Mouse (Mus musculus): ENCODE data around the gene Ccnt1. TPM values are rescaled to one million over a fixed set of nuclear protein-coding genes. Genes with fewer than 3 reads are reported as not detected.

The Ccnt1 gene
- 10 to 100 TPM; 21.7 to 30.4 TPM for total RNA-seq (2021)
- long read RNA-seq, experiment 1, transcript Ccnt1-201 (9 exons, 2,175 nt), result major isoform, 7 of 12 reads
- long read RNA-seq, experiment 1, partial matches to known transcripts, result 0 of 12 reads
- long read RNA-seq, experiment 1, other reads (novel, unspliced or antisense), result 2 of 12 reads
- long read RNA-seq, experiment 2, partial matches to known transcripts, result 0 of 6 reads
- long read RNA-seq, experiment 2, other reads (novel, unspliced or antisense), result 4 of 6 reads

DNA sequence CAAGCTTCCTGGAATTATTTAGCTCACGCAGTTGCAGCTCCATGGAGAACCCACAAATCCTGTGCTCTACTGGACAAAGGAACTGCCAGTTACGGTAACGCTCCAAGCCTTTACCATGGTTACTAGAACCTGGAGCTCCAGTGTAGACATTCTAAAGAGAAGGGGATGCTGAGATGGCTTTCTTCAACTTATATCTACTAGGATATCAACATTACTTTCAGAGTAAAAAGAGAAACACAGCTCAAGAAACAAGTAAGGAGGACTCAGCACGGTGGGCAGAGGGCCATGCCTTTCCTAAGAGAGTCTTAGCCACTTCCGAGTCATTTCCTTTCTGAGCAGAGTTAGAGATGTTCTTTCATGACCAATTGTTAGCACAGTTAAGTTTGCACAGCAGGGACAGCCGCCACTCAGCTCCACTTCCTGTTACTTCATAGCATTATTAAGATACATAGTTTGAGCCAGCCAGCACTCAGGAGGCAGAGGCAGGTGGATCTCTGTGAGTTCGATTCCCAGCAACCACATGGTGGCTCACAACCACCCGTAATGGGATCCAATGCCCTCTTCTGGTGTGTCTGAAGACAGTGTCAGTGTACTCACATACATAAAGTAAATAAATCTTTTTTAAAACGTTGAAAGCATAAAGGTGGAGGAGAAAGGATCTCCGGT is at the start of gene Ccnt1, which contains the start of gene 4930415O20Rik:
TSS of gene Ccnt1 (minus strand) at position 51 of the 666 bp plus-strand sequence.
TSS of gene 4930415O20Rik (plus strand) at position 132 of the 666 bp plus-strand sequence.
- no peak for DNase-seq

DNA sequence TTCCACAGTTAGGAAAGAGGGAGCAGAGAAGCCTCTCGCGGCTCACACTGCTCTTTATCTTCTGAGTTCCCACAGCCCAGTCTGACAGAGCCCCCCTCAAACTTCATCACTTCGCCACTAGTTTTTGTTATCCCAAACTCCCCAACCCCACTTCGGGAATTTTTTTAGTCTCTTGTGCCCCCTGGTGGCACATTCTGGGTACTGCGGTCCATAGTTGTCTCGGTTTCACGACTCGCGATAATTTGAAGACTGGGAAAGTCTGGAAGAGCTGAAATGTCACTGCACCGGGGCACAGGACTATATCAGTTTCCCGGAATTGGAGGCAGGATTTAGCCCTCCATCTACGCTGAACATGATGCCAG is 46.4 kb upstream of the Ccnt1 start:
- DNase-seq, result peak; percentile 79

DNA sequence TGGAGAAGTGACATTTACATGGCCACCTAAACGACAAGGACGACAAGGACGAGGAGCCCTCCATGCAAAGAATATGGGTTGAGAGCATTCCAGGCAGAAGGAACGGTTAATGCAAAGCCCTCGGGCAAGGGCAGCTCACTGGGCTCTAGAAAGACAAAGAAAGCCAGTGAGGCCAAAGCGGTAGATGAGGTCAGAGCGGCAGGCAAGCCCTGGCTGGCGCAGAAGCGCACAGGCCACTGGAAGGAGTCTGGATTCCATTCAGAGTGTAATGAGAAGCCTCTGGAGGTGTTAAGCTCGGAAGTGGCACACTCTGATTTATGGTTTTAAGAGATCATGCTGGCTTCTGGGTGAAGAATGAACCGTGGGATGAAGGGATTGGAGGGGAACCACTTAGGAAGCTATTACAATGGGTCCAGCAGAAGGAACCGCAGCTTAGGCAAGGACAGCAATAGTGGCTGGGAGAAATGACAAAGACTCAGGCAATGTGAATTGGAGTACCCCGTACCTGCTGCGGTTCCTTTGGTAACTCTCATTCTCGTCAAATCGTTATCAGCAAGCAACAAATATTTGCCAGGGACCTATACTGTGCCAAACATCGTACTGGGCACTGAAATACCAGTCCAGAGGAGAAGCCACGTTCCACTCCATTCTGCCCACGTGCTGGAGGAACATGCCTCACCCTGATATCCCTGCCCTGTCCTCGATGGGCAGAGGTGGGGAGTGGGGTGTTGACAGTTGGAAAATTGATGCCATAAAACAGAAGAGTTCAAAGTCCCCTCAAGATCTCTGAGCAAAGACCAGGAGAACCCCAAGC is 45.8 kb upstream of the Ccnt1 start:
- DNase-seq, result no peak

DNA sequence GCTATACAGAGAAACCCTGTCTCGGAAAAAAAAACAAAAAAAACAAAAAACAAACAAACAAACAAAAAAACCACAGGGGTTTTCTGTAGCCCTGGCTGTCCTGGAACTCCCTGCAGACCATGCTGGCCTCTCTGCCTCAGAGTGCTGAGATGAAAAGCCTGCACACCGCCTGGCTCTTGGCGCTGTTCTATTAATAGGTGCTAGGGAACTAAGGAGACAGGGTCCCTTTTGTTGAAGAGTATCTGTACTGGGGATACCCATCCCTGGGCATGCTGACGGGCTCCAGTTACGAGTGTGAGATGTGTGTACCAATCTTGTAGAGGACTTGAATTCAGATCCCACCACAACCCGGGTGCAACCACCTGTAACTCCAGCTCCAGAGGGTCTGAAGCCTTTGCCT is 45.0 kb upstream of the Ccnt1 start:
- DNase-seq, result no peak

DNA sequence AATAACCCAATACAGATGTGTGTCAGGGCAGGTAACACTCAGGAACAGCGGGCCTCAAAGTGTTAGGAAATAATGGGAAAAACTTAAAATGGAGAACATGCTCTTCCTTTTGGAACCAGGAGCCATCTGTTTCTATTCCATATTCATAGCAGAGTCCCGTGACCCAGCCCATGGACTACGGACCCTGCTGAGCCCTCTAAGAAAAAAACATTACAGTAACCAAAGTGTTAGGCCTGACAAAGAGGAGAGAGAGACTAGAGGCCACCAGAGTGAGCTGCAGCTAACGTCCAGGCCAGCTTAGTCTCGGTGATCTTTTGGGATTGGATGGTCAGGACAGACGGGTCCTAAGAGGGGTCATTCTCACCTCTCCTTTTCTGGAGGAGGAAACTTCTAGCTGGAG is 44.2 kb upstream of the Ccnt1 start:
- DNase-seq, result no peak

DNA sequence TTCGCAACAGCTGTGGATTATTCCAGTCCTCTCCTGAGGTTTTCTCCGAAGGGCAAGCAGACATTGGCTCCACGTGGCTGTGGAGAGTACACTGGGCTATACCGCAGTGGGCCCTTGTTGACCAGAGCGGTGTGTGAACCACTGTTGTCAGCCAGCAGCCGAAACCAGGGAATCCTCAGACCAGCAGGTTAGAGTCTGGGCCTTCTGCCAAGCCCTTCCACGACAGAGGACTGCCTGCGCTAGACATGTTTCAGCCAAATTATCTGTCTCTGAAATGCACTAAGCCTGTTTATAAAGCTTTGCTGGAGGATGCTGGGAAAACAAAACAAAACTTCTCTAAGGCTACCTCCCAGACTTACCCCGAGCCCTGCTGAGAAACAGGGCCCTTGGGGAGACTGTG is 43.8 kb upstream of the Ccnt1 start:
- DNase-seq, result no peak

DNA sequence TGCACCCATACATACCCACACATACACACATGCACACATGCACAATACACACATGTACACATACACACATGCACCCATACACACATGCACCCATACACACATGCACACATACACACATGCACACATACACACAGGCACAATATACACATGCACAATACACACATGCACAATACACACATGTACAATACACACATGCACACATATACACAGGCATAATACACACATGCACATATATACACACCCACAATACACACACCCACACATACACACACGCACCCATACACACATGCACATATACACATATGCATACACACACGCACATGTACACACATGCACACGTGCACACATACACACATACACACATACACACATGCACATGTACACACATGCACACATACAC is 41.5 kb upstream of the Ccnt1 start:
- no peak for DNase-seq

DNA sequence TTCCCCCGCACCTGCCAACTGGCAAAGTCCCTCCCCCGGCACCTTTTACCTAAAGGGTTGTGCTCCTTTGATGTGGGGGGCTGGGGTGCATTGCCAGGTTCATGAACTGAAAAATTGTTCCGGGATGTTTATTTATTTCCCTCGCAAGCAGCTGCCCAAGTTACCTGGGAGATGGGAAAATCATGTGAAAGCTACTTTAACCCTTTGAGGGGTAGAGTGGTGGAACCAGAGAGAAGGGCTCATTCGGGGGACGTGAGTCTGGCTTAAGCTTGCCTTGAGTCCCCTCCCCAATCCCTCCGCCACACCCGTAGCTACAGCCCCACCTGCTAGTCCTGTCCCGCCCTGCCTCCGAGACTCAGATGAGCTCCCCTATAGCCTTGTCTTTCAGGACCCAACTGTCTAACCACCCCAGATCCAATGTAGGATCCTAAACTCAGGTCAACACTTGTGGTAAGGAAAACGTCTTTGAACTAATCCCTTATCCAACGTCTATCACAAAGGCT is 39.5 kb upstream of the Ccnt1 start:
- no peak for DNase-seq

DNA sequence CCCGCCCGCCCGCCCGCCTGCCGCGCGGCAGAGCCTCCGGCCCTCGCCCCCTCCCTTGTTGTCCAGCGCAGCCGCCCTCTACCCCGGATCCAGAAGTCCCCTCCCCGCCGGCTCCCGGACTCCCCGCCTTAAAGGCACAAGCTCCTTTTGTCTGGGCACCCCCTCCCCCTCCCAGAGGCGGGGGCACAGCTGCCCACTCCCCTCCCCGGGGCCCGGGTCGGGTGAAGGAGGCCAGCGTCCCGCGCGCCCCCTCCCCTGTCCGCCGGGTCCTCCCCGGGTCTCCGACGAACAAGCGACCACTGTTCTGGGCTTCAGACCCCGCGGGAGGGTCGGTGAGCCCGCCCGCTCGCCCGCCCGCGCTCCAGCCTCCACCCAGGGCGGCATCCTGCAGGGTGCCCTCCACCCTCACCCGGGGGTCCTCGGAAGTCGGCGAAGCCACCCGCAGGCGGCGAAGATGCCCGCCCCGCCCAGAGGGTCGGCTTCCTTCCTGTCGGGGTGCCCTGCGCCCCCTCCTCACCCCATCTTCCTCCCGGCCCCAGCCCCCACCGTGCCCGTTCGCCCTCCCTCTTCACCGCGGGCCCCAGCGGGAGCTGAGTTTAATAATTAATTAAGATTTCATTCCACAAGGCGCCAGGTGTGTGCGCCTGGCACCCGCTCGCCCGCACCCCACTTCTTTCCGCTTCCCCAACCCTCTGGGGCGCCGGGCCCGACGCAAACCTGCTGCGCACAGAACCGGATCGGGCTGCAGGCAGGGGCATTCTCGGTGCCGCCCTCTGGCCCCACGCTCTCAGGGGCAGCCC is 38.8 kb upstream of the Ccnt1 start, which contains the start of gene Adcy6:
TSS of gene Adcy6 (minus strand) at position 746 of the 800 bp plus-strand sequence.
- peak; percentile 76 for DNase-seq

DNA sequence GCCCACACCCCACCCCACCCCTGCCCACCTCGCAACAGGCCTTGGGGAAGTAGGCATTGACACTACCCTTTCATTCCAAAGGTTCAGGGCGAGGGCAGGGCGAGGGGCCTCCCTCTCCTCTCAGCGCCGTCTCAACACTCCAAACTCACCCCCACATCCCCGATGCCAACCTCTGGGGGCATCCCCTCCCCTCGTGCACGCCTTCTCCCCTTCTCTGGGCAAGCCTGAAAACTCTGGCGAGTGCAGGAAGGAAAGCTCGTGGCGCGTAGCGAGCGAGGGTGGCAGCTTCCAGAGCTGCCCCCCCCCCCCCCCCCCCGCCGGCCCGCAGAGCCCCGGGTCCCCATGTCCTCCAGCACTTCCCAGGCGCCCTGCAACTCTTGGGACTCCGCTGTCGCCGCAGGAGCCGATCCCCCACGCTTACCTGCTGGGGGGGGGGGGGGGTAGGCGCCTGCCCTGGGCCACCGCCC is 38.1 kb upstream of the Ccnt1 start:
- DNase-seq, result peak; percentile 45

DNA sequence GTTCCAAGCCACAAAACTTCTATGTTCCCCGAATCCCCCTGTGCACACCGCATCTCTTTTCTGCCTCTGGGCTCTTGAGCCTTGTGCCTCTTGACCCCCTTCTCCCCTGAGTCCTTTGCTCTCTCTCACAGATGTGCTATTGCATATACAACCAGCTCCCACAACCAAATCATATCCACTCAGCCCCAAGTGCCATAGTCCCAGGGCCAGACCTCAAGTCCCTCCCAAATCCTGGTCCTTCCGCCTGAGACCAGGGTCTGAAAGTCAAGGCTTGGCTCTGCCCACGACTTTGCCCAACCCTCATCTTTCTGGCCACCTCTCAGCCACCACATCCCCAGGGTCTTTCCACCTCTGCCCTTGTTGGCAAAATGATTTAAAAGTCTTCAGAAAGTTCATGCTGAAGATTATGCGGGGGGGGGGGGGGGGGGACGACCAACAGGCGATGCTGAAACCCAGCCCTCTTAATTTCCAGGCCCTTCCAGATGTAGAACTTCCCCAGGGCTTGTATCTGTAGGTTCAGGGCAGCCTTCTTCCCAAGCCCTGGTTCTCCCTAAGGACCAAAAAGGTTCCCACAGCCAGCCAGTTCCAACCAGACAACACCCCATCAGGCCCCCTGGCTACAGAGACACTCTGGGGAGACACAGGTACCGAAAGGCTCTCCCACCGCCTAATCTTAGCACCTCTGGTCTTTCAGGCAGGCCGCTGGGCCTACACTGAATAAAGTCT is 37.5 kb upstream of the Ccnt1 start:
- no peak for DNase-seq

DNA sequence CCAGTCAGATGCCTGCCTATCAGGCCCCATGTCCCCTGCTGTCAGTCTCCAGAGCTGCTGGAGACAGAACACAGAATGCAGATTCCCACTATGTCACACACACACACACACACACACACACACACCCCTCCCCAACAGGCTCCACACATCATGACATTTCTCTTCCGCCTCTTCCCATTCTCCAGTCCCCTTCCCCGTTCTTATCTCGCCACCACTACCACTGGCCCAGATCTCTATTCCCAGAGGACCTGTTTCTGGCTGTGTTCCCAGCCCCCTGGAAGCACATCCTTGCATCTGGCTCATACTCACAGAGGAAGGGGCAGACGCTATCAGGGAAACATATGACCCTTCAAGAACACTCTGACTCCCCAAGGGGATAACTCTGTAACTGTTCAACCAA is 36.8 kb upstream of the Ccnt1 start:
- DNase-seq, result peak; percentile 44

DNA sequence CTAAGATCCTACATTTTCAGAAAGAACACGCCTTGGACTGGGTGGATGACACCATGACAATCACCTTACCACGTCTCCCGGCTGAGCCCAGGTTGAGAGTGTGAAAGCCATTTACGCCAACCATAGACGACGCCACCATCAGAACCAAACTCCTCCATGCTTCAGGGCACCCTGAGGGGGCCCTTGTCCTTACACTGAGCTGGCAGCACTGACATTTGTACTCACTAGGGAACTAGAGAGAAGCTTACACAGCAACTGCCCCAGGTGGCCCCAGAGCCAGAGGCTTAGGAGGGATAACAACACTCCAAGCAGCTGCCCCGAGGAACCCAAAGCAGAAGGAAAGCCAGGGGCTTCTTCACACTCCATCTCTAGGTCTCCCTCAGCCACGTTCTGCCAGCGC is 36.0 kb upstream of the Ccnt1 start:
- DNase-seq, result no peak

DNA sequence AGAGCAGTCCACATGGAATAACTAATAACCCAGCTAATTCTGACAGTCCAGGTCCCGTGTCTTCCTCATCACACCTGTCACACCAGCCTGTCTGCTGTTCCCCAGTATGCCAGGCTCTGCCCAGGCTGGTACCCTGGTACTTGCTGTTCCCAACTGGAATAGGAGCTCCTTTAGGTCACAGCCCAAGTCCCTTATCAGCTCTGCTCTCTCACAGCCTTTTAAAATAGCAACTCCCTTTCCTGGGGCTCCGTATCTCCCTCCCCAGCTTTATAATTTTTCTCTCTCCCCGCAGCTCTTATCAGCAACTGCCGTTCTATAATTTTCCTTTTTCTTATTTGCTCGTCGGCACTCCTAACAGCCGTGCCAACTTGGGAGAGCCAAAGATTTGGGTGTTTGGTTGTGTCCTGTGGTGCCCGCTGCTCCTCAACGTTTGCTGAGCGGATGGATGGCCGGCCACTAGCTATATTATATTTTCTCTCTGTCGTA is 35.4 kb upstream of the Ccnt1 start:
- DNase-seq, result no peak

DNA sequence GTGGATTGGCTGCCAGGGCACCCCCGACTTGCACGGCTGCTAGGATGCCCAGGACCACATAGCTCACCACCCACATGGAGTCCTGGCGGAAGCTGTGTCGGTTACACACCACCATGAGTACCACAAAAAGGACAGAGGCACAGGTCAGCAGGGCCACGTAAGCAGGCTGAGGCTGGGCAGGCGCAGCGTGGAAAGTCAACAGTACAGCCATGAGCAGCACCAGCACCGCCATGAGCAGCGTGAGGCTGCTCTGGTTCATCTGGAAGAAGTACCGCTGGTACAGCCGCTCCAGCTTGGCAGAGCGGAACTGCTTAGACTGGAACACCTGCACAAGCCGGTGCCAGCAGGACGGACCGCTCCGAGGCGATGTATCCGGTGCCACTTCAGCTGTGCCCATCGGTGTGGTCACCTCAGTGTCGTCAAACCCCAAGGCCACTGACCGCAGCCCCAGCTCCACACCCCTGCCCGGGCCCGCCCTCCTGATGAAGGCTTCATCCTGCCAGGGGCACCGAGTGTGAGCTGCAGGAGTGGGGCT is 33.4 kb upstream of the Ccnt1 start:
- DNase-seq, result no peak

DNA sequence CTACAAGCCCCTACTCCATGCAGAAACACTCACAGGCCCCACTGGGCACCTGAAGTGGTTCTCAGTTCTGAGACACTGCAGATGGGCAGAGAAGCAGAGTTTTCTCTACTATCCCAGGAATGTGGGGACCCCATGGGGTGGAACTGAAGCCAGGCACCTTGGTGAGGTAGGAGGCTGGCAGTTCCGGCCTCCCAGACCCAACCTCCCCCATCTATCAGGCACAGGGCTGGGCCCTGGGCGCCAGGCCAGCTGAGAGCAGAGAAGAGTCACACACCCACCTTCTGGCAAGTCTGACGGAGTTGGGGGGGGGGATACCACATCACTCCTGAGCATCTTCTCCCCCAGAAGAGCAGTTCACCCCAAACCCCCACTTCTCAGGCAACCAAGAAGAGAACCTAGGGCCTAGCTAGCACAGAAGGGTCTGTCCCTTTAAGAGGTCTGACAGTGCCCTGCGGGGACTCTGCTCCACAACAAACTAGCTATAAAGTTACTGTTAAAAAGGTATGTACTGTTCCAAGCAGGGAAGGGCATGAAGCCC is 32.3 kb upstream of the Ccnt1 start:
- no peak for DNase-seq

DNA sequence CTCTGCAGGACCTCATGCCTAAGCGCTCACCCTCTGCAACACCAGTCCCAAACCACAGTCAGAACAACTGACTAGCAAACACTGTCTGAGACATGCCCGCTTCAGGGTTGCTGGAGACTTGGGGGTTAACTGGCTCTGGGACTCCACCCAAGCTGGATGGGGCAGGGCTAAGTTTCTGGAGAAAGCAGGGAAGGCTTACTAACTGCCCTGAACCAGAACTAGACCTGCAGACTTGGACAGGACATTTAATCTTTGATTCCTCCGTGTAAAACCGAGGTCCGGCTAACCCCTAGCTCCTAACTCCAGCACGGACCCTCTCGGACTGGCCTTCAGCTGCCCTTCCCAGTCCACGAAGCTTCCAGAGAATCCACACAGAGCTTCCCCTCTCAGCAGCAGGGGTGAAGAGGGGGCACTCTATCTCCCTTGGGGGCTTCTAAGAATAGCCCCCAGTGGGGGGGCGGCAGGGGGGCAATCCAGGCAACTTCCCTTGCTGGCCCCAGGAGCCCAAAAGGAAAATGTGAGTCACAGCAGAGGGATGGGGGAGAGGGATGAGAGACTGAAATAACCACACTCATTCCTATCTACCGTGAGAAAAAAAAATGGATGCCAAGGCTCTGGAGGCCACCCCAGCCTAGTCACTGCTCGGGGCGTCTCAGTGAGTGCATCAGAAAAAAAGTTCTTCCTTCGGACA is 31.6 kb upstream of the Ccnt1 start:
- peak; percentile 54 for DNase-seq

DNA sequence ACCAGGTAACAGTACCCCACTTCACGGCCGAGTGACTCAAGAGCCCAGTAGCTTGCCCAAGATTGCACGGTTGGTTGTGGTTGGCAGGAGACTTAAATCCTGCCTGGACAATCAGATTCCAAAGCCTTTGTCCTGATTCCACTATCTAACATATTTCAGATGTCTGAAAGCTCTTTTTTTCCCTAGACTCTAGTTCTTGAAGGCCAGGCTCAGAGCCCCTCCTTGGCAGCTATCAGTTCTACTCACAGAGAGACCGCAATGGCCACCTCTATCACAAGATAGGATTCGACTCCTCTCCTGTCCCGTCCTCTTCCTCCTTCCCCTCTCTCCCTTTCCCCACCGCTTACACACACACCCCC is 31.1 kb upstream of the Ccnt1 start:
- DNase-seq, result no peak

DNA sequence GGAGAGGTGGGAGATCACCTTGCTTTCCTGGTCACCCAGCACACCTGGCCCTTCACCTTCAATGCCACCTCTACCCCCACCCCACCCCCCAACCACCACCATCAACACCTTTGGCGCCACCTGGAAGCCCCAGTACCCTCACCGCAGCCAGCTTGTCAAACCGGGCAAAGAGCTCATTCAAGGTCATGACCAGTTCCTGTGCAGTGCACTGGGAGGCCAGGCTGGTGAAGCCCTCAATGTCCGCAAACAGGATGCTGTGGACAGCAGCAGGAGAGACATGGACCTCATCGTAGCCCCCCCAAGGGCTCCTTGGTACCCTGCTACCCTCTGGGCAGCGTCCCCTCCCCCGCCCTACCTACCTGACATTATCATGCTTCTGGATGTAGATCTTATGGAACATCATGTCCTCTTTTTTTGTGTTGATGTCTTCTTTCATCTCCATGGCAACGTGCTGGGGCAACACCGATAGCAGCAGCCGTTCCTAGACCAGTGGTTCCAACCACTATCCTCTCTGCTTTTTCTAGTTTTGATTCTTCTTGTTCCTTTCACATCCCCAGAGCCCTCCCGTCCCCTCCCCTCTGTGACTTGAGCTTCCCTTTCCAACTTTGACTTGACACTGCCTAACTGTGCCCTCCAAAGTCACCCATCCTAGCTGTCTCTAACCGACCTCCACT is 29.4 kb upstream of the Ccnt1 start:
- peak; percentile 2 for DNase-seq

Measured in gastrocnemius, postnatal 10 days (tissue).